Mouse (Mus musculus) heart, adult 8-10 months (tissue): ENCODE data around the gene Iqch. TPM values are rescaled to one million over a fixed set of nuclear protein-coding genes. Genes with fewer than 3 reads are reported as not detected.
A peak's percentile ranks its signal among the peaks of the same experiment; 100 is the strongest.

Experiments
- DNase-seq: peaks from one replicate; pipeline ENCODE4 v3.0.0; 2022; ENCODE audit warnings: low spot score
- total RNA-seq, 4 experiments: library from RNA; stranded (reverse); gene quantifications; 2 replicates each; pipeline ENCODE4 v1.2.4; 2022

Gene Iqch
- total RNA-seq, 4 experiments from 2014 or later, result not detected

GRCm38 (mm10) chr9:63377270-63378142 lies 224.8 kb downstream of the Iqch start, which contains the start of gene Map2k5:
Gene Map2k5, minus strand, starts transcription at chr9:63377902.
- peak; percentile 91 for DNase-seq

GRCm38 (mm10) chr9:63373315-63373714 lies 229.0 kb downstream of the Iqch start:
- no peak for DNase-seq

- DNase-seq, result no peak
These were observed 229.8 kb downstream of the Iqch start for GRCm38 (mm10) chr9:63372541-63372940.

Other genes with a start within 250 kb of the Iqch start
- gene Map2k5, start 224.6 kb downstream of the Iqch start, total RNA-seq, result 10 to 100 TPM; 16.9 to 19.7 (median 18.2) TPM
- gene 2300009A05Rik, start 203.2 kb downstream of the Iqch start, total RNA-seq, result 10 to 100 TPM; 24.2 to 38.5 (median 28.3) TPM
- 10 to 100 TPM; 14.6 to 23.9 (median 20.2) TPM for gene Aagab, start 167 bp upstream of the Iqch start, total RNA-seq
- gene Smad3, start 155.5 kb upstream of the Iqch start, total RNA-seq, result 10 to 100 TPM; 10.1 to 14.1 (median 12.5) TPM